Mouse (Mus musculus): ENCODE data around the gene Evl. TPM values are rescaled to one million over a fixed set of nuclear protein-coding genes. Genes with fewer than 3 reads are reported as not detected.
"Not testable (repeated sequence)": the region's sequence is repeated elsewhere in the genome, so short reads cannot be mapped to it uniquely, and the experiment has no call there.

The Evl gene
- total RNA-seq, 2 experiments from 2014 or later = 184 to 192 TPM

GRCm38 (mm10) chr12:108693592-108693991 is 139.1 kb downstream of the Evl start:
- no peak for DNase-seq (ENCODE audit: low spot score in 2 of 2)

DNA sequence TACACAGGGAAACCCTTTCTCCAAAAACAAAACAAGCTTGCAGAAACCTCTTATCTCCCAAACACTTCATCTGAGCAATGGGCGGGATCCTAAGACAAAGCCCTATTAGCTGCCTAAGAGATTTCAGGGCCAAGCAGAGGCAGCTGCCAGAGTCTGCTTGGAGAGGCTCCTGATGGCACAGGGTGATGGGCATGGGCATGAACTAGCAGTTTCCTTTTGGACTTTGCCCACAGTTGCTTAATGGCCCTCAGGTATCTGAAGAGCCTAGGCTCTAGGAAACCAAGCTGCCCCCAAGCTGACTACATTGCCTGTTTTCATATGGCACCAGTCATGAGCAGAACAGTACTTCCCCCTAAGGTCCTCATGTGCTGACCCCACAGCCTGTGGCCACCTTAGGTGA is 139.7 kb downstream of the Evl start:
- DNase-seq (ENCODE audit: low spot score in 2 of 2) = no peak

GRCm38 (mm10) chr12:108698697-108699471 is 144.4 kb downstream of the Evl start:
- no peak for DNase-seq (ENCODE audit: low spot score in 2 of 2)

- no peak for DNase-seq (ENCODE audit: low spot score in 2 of 2)
Observed at GRCm38 (mm10) chr12:108699576-108699975, 145.1 kb downstream of the Evl start.

GRCm38 (mm10) chr12:108700037-108700436 is 145.5 kb downstream of the Evl start:
- DNase-seq (ENCODE audit: low spot score in 2 of 2) = no peak

- DNase-seq (ENCODE audit: low spot score in 2 of 2) = no peak
Observed at GRCm38 (mm10) chr12:108701221-108701620, 146.7 kb downstream of the Evl start.

- no peak for DNase-seq (ENCODE audit: low spot score in 2 of 2)
Observed at GRCm38 (mm10) chr12:108702185-108702584, 147.7 kb downstream of the Evl start, which contains the start of gene Degs2. TSS of gene Degs2 (minus strand) at chr12:108702315.

GRCm38 (mm10) chr12:108705486-108705885 is 151.0 kb downstream of the Evl start:
- DNase-seq (ENCODE audit: low spot score in 2 of 2) = no peak

- no peak for DNase-seq (ENCODE audit: low spot score in 2 of 2)
Observed at GRCm38 (mm10) chr12:108706129-108706528, 151.6 kb downstream of the Evl start.

- DNase-seq (ENCODE audit: low spot score in 2 of 2) = no peak
Observed at GRCm38 (mm10) chr12:108709386-108709785, 154.9 kb downstream of the Evl start.

DNA sequence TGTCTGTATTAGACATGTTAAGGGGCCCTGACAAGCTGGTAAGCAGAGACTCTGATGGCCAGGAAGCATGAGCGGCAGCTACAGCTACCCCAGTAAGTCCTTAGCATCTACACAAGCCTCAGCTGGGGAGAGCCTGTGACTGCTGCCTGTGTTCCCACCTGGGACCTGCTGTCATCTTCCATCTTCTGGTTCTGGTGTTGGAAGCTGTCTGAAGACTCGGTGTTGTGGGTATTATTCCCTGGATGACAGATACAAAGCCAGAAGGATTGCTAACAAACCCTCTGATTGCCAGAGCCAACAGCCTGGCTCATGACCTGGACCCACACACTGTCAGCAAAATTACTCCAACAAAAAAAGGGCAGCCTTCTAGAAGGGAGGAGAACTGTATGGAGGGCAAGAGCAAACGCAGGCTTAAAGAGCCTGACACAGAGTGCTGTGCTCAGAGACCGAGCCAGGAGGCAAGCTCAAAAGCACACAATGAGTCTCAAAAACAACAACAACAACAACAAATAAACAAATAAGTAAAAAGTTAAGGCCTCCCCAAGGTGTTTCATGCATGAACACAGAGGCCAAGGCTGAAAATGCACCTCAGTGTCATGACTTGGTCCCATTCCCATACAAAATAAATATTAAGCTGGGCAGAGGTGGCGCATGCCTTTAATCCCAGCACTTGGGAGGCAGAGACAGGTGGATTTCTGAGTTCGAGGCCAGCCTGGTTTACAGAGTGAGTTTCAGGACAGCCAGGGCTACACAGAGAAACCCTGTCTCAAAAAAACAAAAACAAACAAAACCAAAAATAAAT is 155.6 kb downstream of the Evl start:
- no peak for DNase-seq (ENCODE audit: low spot score in 2 of 2)

DNA sequence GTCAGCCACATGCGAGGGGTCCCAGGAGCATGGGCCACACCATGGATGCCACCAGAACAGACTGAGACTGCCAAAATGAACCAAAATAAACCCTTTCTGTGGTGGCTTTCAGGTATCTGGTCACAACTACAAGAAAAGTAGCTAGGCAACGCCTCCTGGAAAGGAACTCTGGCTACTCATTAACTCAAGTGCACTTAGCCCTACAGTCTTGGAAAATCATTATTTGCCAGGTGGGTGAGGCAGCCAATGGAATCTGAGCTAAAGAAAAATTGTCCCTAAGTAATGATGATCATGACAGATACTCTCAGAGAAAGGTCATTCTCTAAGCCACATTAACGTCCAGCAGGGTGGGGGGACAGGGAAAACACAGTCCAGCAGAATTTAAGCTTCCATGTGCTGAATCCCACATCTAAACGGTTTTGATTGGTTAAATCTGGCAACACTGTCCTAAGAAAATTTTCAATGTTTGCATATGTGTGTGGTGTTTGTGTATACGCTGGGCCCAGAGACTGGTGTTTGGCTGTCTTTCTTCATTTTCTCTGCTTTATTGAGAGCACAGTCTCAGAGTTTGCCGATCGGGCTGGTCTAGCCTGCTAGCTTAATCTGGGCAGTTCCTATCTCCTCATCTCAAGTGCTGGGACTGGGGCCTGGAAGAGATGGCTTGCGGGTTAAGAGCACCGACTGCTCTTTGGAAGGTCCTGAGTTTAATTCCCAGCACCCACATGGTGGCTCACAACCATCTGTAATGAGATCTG is 156.5 kb downstream of the Evl start:
- no peak for DNase-seq (ENCODE audit: low spot score in 2 of 2)

- DNase-seq (ENCODE audit: low spot score in 2 of 2) = no peak
Observed at GRCm38 (mm10) chr12:108712481-108712880, 158.0 kb downstream of the Evl start.

GRCm38 (mm10) chr12:108713972-108714371 is 159.5 kb downstream of the Evl start:
- DNase-seq (ENCODE audit: low spot score in 2 of 2) = not testable (repeated sequence)

GRCm38 (mm10) chr12:108715854-108716253 is 161.3 kb downstream of the Evl start:
- DNase-seq (ENCODE audit: low spot score in 2 of 2) = no peak

GRCm38 (mm10) chr12:108718485-108718884 is 164.0 kb downstream of the Evl start:
- DNase-seq (ENCODE audit: low spot score in 2 of 2) = no peak

GRCm38 (mm10) chr12:108722464-108722863 is 167.9 kb downstream of the Evl start:
- no peak for DNase-seq (ENCODE audit: low spot score in 2 of 2)

DNA sequence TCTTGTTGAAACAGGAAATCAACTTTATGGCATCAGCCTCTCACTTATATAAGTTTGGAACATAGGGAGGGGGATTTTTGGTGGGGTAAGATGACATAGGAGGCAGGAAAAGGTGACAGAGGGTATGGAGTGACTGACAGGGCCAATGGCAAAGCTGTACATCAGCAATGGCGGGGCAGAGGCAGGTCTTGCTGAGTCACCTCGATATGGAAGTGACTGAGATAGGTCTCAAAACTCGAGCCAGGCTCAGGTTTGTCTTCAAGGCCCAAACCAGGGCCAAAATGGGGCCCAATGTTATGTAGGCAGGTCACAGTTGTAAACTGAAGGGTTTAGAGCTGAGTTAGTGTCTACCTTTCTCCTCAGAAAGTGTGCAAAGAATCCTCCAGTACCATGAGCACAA is 169.3 kb downstream of the Evl start:
- no peak for DNase-seq (ENCODE audit: low spot score in 2 of 2)

DNA sequence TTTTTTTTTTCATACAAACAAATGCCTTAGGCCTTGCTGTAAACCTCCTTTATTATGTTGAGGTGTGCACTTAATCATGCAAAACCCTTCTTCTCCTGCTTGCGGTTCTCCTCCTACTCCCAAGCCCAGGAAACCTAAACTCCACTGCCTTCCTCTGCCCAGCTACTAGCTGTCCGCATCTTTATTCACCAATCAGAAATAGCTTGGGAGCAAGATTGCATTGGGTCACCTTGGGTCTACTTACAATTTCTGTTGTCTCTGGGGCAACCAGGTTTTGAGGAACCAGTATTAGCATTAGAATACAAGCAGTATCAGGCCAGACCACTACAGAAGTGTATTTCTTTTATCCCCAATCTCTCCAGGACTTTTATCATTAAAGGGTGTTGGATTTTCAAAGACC is 179.9 kb downstream of the Evl start:
- DNase-seq (ENCODE audit: low spot score in 2 of 2) = no peak

DNA sequence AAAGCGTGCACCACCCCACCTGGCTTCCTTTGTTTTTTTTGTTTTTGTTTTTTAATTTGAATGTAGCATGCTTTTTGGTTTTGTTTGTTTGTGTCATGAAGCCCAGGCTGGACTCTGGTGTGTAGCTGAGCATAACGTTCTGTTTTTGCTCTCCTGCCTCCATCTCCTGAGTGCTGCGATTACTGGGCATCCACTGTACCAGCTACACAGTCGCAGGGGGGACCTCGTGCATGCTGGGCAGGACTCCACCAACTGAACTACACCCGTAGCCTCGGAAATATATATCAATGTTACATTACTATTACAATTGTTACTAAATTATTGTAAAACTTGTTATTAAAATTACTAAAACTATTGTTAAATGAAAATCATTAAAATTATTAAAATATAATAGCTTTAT is 183.3 kb downstream of the Evl start:
- DNase-seq (ENCODE audit: low spot score in 2 of 2) = no peak

Data from layer of hippocampus, adult 18-20 months (tissue).